Comparison of ENCODE assay signal across 14 mouse cellular contexts in the genomic region with DNA sequence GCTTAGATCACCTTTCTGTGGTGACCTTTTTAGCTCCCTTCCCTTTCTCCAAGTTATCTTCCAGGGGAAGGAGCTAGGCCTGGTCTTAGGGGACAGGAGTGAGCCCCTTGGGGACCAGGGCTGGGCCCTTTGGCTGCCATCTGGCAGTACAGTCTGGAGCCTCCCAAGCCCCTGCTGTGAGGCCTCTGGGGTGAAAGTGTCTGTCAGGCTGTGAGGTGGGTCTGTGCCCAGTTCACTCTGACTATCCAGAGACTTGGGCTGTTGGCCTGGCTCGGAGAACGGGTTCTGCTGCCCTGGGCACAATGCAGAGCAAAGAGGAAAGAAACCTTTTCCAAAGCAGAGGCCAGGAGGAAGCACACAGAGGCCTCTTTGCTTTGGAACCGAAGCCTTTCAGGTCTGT. TPM values are rescaled to one million over a fixed set of nuclear protein-coding genes. Genes with fewer than 3 reads are reported as not detected.
DNase-seq lines count a peak whose midpoint lies in the region; ATAC-seq and TF ChIP-seq lines count a peak whose summit lies in the region.
"Had no signal": no experiment of that assay in that cellular context is flagged by ENCODE, and none has a peak within 500 bp of the region (broad histone marks: within the 10 kb centered on the region; RNA-seq: fewer than 3 reads in every experiment).

No protein-coding gene starts in this region.

- peaks cover 65% of the 10 kb centered on the region for H3K4me1 ChIP-seq in forebrain, embryonic 10.5 days
- peaks cover 14% of the 10 kb centered on the region for H3K4me1 ChIP-seq in forebrain, embryonic 14.5 days (ENCODE audit: control insufficient read depth, insufficient read depth, low read length)
- H3K4me1 ChIP-seq in lung, embryonic 15.5 days = peaks cover 50% of the 10 kb centered on the region
- H3K4me1 ChIP-seq in hindbrain, embryonic 15.5 days (replicated peaks) = peaks cover 24% of the 10 kb centered on the region
- H3K4me1 ChIP-seq in midbrain, postnatal 0 days (ENCODE audit: insufficient read depth, low read length) = peaks cover 9% of the 10 kb centered on the region; the same call in 1 of the 2 replicates

- no peak overlapping the region for H3K4me2 ChIP-seq in forebrain, embryonic 14.5 days (ENCODE audit: low read length)
- H3K4me2 ChIP-seq in lung, embryonic 15.5 days = no peak overlapping the region
- no peak overlapping the region for H3K4me2 ChIP-seq in hindbrain, embryonic 15.5 days
- no peak overlapping the region for H3K4me2 ChIP-seq in midbrain, postnatal 0 days (ENCODE audit: low read depth, low read length, poor library complexity, severe bottlenecking)
- H3K4me2 ChIP-seq: neural tube, embryonic 12.5 days had no signal

- no peak for ATAC-seq in forebrain, embryonic 14.5 days
- ATAC-seq in lung, embryonic 15.5 days (ENCODE audit: borderline replicate concordance, extremely low read depth, low FRiP score, low TSS enrichment) = no peak
- no peak for ATAC-seq in hindbrain, embryonic 15.5 days (ENCODE audit: low FRiP score, low read depth)
- no peak for ATAC-seq in midbrain, postnatal 0 days (ENCODE audit: low FRiP score)

- H3K4me3 ChIP-seq in forebrain, embryonic 10.5 days = no peak overlapping the region
- H3K4me3 ChIP-seq in forebrain, embryonic 14.5 days (ENCODE audit: low read depth, low read length) = no peak overlapping the region
- no peak overlapping the region for H3K4me3 ChIP-seq in lung, embryonic 15.5 days
- no peak overlapping the region for H3K4me3 ChIP-seq in hindbrain, embryonic 15.5 days
- no peak overlapping the region for H3K4me3 ChIP-seq in midbrain, postnatal 0 days (ENCODE audit: low read depth, low read length)
- H3K4me3 ChIP-seq: neural tube, embryonic 12.5 days had no signal

- H3K27ac ChIP-seq in forebrain, embryonic 10.5 days = peak overlapping the region; percentile 76
- H3K27ac ChIP-seq in forebrain, embryonic 14.5 days (ENCODE audit: low read depth, low read length) = no peak overlapping the region
- peak overlapping the region; percentile 86 for H3K27ac ChIP-seq in lung, embryonic 15.5 days
- H3K27ac ChIP-seq in hindbrain, embryonic 15.5 days (replicated peaks) = 0 out of 2 replicates have a peak overlapping the region, but pooled peaks have one; percentile 14
- no peak overlapping the region for H3K27ac ChIP-seq in midbrain, postnatal 0 days (ENCODE audit: low read depth, low read length)
- H3K27ac ChIP-seq: neural tube, embryonic 12.5 days had no signal

- 84% methylated on average over 3 of the region's 3 CpGs for WGBS in forebrain, embryonic 10.5 days
- 84% methylated on average over 3 of the region's 3 CpGs for WGBS in forebrain, embryonic 14.5 days
- whole genome bisulfite sequencing in lung, embryonic 15.5 days = 25% methylated on average over 3 of the region's 3 CpGs
- 66% methylated on average over 3 of the region's 3 CpGs for WGBS in hindbrain, embryonic 15.5 days
- WGBS in midbrain, postnatal 0 days = 75% methylated on average over 3 of the region's 3 CpGs

- H3K27me3 ChIP-seq in forebrain, embryonic 10.5 days (ENCODE audit: poor library complexity, severe bottlenecking) = peaks cover 7% of the 10 kb centered on the region; the same call in 1 of the 2 replicates
- no peaks in the 10 kb centered on the region for H3K27me3 ChIP-seq in forebrain, embryonic 14.5 days (replicated peaks; ENCODE audit: control insufficient read depth, insufficient read depth, low read length)
- H3K27me3 ChIP-seq in lung, embryonic 15.5 days = no peaks in the 10 kb centered on the region
- H3K27me3 ChIP-seq in hindbrain, embryonic 15.5 days = no peaks in the 10 kb centered on the region
- H3K27me3 ChIP-seq in midbrain, postnatal 0 days (ENCODE audit: insufficient read depth, low read length) = no peaks in the 10 kb centered on the region
- H3K27me3 ChIP-seq: neural tube, embryonic 12.5 days had no signal

- no peak for TF ChIP-seq CTCF in midbrain, postnatal 0 days (IDR thresholded peaks at IDR 0.05)

- no peaks in the 10 kb centered on the region for H3K36me3 ChIP-seq in forebrain, embryonic 10.5 days (replicated peaks)
- H3K36me3 ChIP-seq in forebrain, embryonic 14.5 days (ENCODE audit: control insufficient read depth, insufficient read depth, low read length) = no peaks in the 10 kb centered on the region
- H3K36me3 ChIP-seq in lung, embryonic 15.5 days = no peaks in the 10 kb centered on the region
- no peaks in the 10 kb centered on the region for H3K36me3 ChIP-seq in hindbrain, embryonic 15.5 days
- H3K36me3 ChIP-seq in midbrain, postnatal 0 days (ENCODE audit: insufficient read depth, low read length) = no peaks in the 10 kb centered on the region
- H3K36me3 ChIP-seq: neural tube, embryonic 12.5 days had no signal

- H3K9ac ChIP-seq in forebrain, embryonic 14.5 days (ENCODE audit: low read length) = no peak overlapping the region
- no peak overlapping the region for H3K9ac ChIP-seq in lung, embryonic 15.5 days
- H3K9ac ChIP-seq in hindbrain, embryonic 15.5 days = no peak overlapping the region
- no peak overlapping the region for H3K9ac ChIP-seq in midbrain, postnatal 0 days (replicated peaks; ENCODE audit: low read length, poor library complexity, severe bottlenecking)
- H3K9ac ChIP-seq: neural tube, embryonic 12.5 days had no signal

- no peak for DNase-seq in forebrain, embryonic 10.5 days (ENCODE audit: extremely low spot score, low spot score)
- no peak for DNase-seq in forebrain, embryonic 14.5 days (ENCODE audit: low spot score)
- no peak for DNase-seq in lung, postnatal 36 days
- DNase-seq in midbrain, postnatal 0 days (ENCODE audit: low spot score) = peak; percentile 6
- DNase-seq in layer of hippocampus, adult 18-20 months (ENCODE audit: low spot score in 2 of 2) = no peak
- no peak for DNase-seq in layer of hippocampus, postnatal 25 days (ENCODE audit: extremely low spot score in 1 of 2, low spot score in 1 of 2)
- DNase-seq: lung, postnatal 4 days; thymus, adult 18-20 months had no signal

- no peaks in the 10 kb centered on the region for H3K9me3 ChIP-seq in forebrain, embryonic 10.5 days
- H3K9me3 ChIP-seq in forebrain, embryonic 14.5 days (replicated peaks; ENCODE audit: control insufficient read depth, low read length) = no peaks in the 10 kb centered on the region
- H3K9me3 ChIP-seq in lung, embryonic 15.5 days = no peaks in the 10 kb centered on the region
- H3K9me3 ChIP-seq in hindbrain, embryonic 15.5 days = no peaks in the 10 kb centered on the region
- H3K9me3 ChIP-seq in midbrain, postnatal 0 days (ENCODE audit: low read length) = no peaks in the 10 kb centered on the region
- H3K9me3 ChIP-seq: neural tube, embryonic 12.5 days had no signal

RNA-seq across cellular contexts. Expression of gene Zdhhc19, which starts 16.9 kb away (rescaled TPM):
- polyA plus RNA-seq in forebrain, embryonic 10.5 days (2016; fragmentation: Nextera tagmentation; extraction: Ambion mirVana) = not detected in 2 replicates
- polyA plus RNA-seq in forebrain, embryonic 14.5 days (2014; fragmentation: Nextera tagmentation; extraction: Ambion mirVana) = not detected in 2 replicates
- not detected in 2 replicates for polyA plus RNA-seq in lung, embryonic 15.5 days (2015; fragmentation: Nextera tagmentation; extraction: Ambion mirVana)
- polyA plus RNA-seq in hindbrain, embryonic 15.5 days (2015; fragmentation: Nextera tagmentation; extraction: Ambion mirVana) = 0.22 and 0.24 TPM in 2 replicates
- total RNA-seq in midbrain, postnatal 0 days (2014; rRNA removed) = not detected in 2 replicates
- 0.19 and 0.25 TPM in 2 replicates for polyA plus RNA-seq in midbrain, postnatal 0 days (2015; fragmentation: Nextera tagmentation; extraction: Ambion mirVana)
- total RNA-seq in layer of hippocampus, adult 18-20 months (2021) = not detected
- total RNA-seq in layer of hippocampus, postnatal 25 days (2021) = not detected
- total RNA-seq: common myeloid progenitor, adult 5-6 weeks; heart, postnatal 25 days had no signal
- polyA plus RNA-seq: frontal cortex, adult 2 months; neural tube, embryonic 12.5 days had no signal

RNA-seq across cellular contexts. Expression of gene Slc51a, which starts 25.2 kb away (rescaled TPM):
- 0.28 and 0.37 TPM in 2 replicates for polyA plus RNA-seq in forebrain, embryonic 10.5 days (2016; fragmentation: Nextera tagmentation; extraction: Ambion mirVana)
- 0.20 and 0.21 TPM in 2 replicates for polyA plus RNA-seq in forebrain, embryonic 14.5 days (2014; fragmentation: Nextera tagmentation; extraction: Ambion mirVana)
- polyA plus RNA-seq in lung, embryonic 15.5 days (2015; fragmentation: Nextera tagmentation; extraction: Ambion mirVana) = 0.08 and 0.39 TPM in 2 replicates
- 0.16 and 0.30 TPM in 2 replicates for polyA plus RNA-seq in hindbrain, embryonic 15.5 days (2015; fragmentation: Nextera tagmentation; extraction: Ambion mirVana)
- total RNA-seq in midbrain, postnatal 0 days (2014; rRNA removed) = not detected in 2 replicates
- polyA plus RNA-seq in midbrain, postnatal 0 days (2015; fragmentation: Nextera tagmentation; extraction: Ambion mirVana) = 0.14 TPM in 1 of 2 replicates, not detected in the other
- total RNA-seq in layer of hippocampus, adult 18-20 months (2021) = not detected
- total RNA-seq in layer of hippocampus, postnatal 25 days (2021) = not detected
- total RNA-seq: common myeloid progenitor, adult 5-6 weeks had no signal
- polyA plus RNA-seq: frontal cortex, adult 2 months had no signal

Comparison
In these comparisons a context has a peak if more than half of its experiments do, and no peak if none do; other contexts are left out.
1. H3K27ac ChIP-seq: peak in forebrain, embryonic 10.5 days (single experiment), lung, embryonic 15.5 days (single experiment) and hindbrain, embryonic 15.5 days (single experiment); none in forebrain, embryonic 14.5 days (single experiment) and midbrain, postnatal 0 days (single experiment).